Mouse (Mus musculus) 3T3-L1 (cell line): ENCODE measurements around the gene Tarm1.

ENCODE experiments used
- DNase-seq: peaks from one replicate; pipeline ENCODE4 v3.0.0-alpha.2; 2015; ENCODE audit warnings: low read depth, low spot score

Tarm1 gene

DNA sequence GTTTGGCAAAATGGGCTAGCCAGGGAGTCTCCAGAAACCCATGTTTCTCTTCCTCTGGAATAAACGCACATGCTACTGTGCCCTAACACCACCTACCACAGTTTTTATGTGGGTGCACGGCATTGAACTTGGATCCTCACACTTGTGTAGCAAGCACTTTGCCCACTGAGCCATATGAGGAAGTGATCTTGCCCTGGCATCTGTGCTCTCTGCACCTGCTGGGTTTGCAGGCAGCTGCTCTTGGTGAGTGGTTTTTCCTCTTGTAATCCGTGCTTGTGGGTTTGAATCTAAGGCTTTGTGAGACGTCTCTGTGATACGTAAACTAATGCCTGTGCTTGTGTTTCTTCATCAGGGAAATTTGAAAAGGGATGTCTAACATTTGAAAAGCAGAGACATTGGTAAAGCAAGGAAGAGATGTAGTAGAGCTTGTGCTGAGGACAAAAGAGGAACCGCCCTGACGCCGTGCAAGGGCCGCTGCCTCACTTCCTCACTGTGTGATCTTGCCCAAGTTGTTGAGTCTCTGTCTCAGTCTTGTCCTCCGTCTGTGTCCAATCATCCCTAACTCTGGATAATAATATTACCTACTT lies 59.9 kb downstream of the Tarm1 start:
- no peak for DNase-seq

DNA sequence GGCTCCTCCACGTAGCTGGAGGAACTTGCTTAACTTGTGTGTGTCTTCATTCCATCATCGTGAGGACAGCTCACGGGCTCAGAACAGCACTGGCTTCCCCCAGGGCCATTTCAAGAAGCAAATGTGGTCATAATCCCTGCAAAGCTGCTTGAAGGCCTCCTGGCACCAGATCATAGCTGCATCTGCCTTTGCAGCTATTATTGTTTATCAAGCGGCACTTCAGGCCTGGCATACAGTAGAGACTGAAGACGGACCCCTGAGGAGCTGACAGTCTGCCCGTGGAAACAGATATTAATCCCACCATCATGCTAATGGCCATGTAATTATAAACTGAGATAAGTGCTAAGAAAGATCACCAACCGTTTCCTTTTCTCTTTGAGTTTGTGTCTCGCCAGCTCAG lies 61.9 kb downstream of the Tarm1 start:
- DNase-seq: no peak

- DNase-seq: no peak
Observed at GRCm38 (mm10) chr7:3439984-3440383, 62.4 kb downstream of the Tarm1 start.

GRCm38 (mm10) chr7:3437941-3438340 lies 64.5 kb downstream of the Tarm1 start:
- no peak for DNase-seq
